Mouse (Mus musculus): ENCODE results near the gene Slc30a10. TPM values are rescaled to one million over a fixed set of nuclear protein-coding genes. Genes with fewer than 3 reads are reported as not detected.

Slc30a10 gene
- polyA plus RNA-seq (2014; fragmentation: Illumina TruSeq; extraction: RNeasy Lipid Tissue Mini Kit (QIAGEN cat#74804); ENCODE audit: low replicate concordance): 72.4 TPM

GRCm38 (mm10) chr1:185454575-185454954 is at the start of gene Slc30a10:
Slc30a10 (plus strand) TSS chr1:185454848.

Other genes starting within 250 kb of the Slc30a10 start
- gene Iars2, start 125.5 kb upstream of the Slc30a10 start, polyA plus RNA-seq (2014; fragmentation: Illumina TruSeq; extraction: RNeasy Lipid Tissue Mini Kit (QIAGEN cat#74804); ENCODE audit: low replicate concordance): 13.6 TPM
- gene Bpnt1, start 122.7 kb upstream of the Slc30a10 start, polyA plus RNA-seq (2014; fragmentation: Illumina TruSeq; extraction: RNeasy Lipid Tissue Mini Kit (QIAGEN cat#74804); ENCODE audit: low replicate concordance): 1,107 TPM
- 28.6 TPM for gene Eprs, start 91.8 kb upstream of the Slc30a10 start, polyA plus RNA-seq (2014; fragmentation: Illumina TruSeq; extraction: RNeasy Lipid Tissue Mini Kit (QIAGEN cat#74804); ENCODE audit: low replicate concordance)